Mouse (Mus musculus) stomach, embryonic 16.5 days (tissue): Measurements from ENCODE around the gene Mex3d. TPM values are rescaled to one million over a fixed set of nuclear protein-coding genes. Genes with fewer than 3 reads are reported as not detected.
A peak's percentile ranks its signal among the peaks of the same experiment; 100 is the strongest.

Experiments used
- ATAC-seq: fragments of 200-750 bp; cut with Nextera tagmentation; 2 replicates; pipeline ENCODE4 v1.8.0; 2017; ENCODE audit warnings: moderate number of reproducible peaks, moderate TSS enrichment; ENCODE audit not compliant: insufficient read depth, low FRiP score
- H3K27ac ChIP-seq: fragments of 300-500 bp; sonication (generic); 2 replicates; pipeline ENCODE4 v1.5.1; 2014; ENCODE audit warnings: low read length
- H3K27me3 ChIP-seq: fragments of 300-500 bp; sonication (generic); 2 replicates; pipeline ENCODE4 v1.6.1; 2014; ENCODE audit warnings: low read length, control low read depth, mixed read lengths; ENCODE audit not compliant: control insufficient read depth, insufficient read depth
- H3K36me3 ChIP-seq: fragments of 300-500 bp; sonication (generic); 2 replicates; pipeline ENCODE4 v1.6.1; 2014; ENCODE audit warnings: low read length; ENCODE audit not compliant: control insufficient read depth, insufficient read depth
- H3K4me1 ChIP-seq: fragments of 300-500 bp; sonication (generic); 2 replicates; pipeline ENCODE4 v1.6.1; 2014; ENCODE audit warnings: low read length, control low read depth, mixed read lengths; ENCODE audit not compliant: control insufficient read depth, insufficient read depth
- H3K4me2 ChIP-seq: fragments of 300-500 bp; sonication (generic); 2 replicates; pipeline ENCODE4 v1.6.1; 2014; ENCODE audit warnings: low read depth, low read length, mixed read lengths
- H3K4me3 ChIP-seq: fragments of 300-500 bp; sonication (generic); replicated peaks from 2 replicates; pipeline ENCODE4 v1.5.1; 2014; ENCODE audit warnings: mild to moderate bottlenecking, low read length
- H3K9ac ChIP-seq: fragments of 300-500 bp; sonication (generic); 2 replicates; pipeline ENCODE4 v1.6.1; 2014; ENCODE audit warnings: low read length
- H3K9me3 ChIP-seq: fragments of 300-500 bp; sonication (generic); replicated peaks from 2 replicates; pipeline ENCODE4 v1.6.1; 2016; ENCODE audit warnings: low read length, control low read depth; ENCODE audit not compliant: control insufficient read depth
- WGBS: fragments of 180-500 bp; shearing (Covaris S2); extraction: QIAGEN DNeasy Blood & Tissue Kit; methylation state at CpG from one replicate; pipeline ENCODE4 v1.1.7; 2014; 5-methylcytosine and 5-hydroxymethylcytosine counted together
- polyA plus RNA-seq: library from polyadenylated mRNA; unstranded; fragments of >200 nt; fragmentation: Nextera tagmentation; extraction: Ambion mirVana; gene quantifications from 2 replicates; pipeline ENCODE4 v1.2.1, GENCODE M21; 2015

Gene Mex3d
- polyA plus RNA-seq, 1 experiment from 2014 or later, result 4.1 TPM

DNA sequence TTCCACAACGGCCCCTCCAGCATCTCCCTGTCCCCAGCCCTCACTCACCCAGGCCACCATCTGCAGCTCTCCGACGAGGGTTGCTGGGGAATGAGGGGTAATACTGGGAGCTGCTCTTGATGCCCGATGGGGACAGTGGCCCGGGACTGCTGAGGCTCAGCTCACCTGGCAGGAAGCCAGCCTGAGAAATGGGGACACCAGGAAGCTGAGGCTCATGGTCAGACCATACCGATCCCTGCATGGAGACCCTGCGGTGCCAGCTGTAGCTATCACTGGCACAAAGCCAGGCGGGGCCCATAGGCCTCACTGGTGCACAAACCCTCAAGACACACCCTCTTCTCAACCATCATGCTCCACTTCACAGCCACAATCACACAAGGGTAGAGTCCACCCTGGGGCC, 32.0 kb upstream of the Mex3d start:
- no peaks in the 10 kb centered on the region for H3K9me3 ChIP-seq
- peaks cover 34% of the 10 kb centered on the region for H3K4me1 ChIP-seq
- H3K9ac ChIP-seq, result no peak overlapping the region; the same call in 1 of the 2 replicates
- H3K4me3 ChIP-seq, result no peak overlapping the region
- peak overlapping the region; percentile 56; the same call in 1 of the 2 replicates for H3K27ac ChIP-seq
- peak; percentile 5; the same call in 1 of the 2 replicates for ATAC-seq
- no peaks in the 10 kb centered on the region for H3K27me3 ChIP-seq
- WGBS, result 65% methylated on average over 8 of the region's 8 CpGs
- peaks cover 38% of the 10 kb centered on the region for H3K36me3 ChIP-seq
- no peak overlapping the region for H3K4me2 ChIP-seq

DNA sequence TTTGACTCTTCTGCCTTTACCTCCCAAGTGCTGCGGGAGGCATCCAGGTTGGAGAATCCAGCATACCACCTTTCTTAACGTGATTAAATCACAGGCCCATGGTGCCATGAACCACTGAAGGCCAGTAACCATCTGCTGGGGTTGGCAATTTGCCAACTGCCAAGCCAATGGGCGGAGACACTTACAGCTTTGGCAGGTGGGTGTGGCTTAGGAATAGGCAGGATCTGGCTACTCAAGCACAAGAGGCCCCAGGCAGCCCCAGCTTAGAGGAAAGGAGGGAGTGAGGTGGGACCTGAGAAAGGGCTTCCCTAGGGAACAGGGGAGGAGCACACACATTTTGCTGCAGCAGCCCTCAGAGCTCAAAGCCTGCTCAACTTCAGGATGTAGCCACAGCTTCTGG, 30.9 kb upstream of the Mex3d start:
- Histone ChIP-seq H3K36me3 (peaks cover 42% of the 10 kb centered on the region), H3K27me3 (no peaks in the 10 kb centered on the region), H3K4me1 (peaks cover 28% of the 10 kb centered on the region), H3K4me3 (no peak overlapping the region), H3K4me2 (no peak overlapping the region), H3K9ac (peak overlapping the region; percentile 43; the same call in 1 of the 2 replicates), H3K9me3 (no peaks in the 10 kb centered on the region), H3K27ac (peak overlapping the region; percentile 56)
- ATAC-seq, result peak; percentile 31; the same call in 1 of the 2 replicates
- 49% methylated on average over 3 of the region's 3 CpGs for WGBS

DNA sequence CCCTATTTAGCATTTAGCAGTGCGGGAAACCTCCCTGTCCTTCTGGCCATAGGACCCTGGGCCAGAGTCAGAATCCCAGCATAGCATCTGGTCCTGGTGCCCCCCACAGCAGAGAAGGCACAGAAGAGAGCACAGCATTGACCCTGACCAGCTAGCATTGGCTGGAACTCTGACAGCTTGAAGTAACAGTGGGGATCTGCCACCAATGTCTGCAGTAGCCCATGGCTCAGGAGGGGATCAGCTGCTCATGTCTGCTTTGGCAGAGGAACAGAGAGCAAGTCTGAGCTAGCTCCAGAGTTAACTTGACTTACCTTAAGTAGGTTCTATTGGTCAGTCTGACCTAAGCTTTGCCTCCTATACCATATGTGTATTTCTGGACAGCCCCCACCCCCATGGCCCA, 30.4 kb upstream of the Mex3d start:
- Histone ChIP-seq H3K9me3 (no peaks in the 10 kb centered on the region), H3K36me3 (peaks cover 44% of the 10 kb centered on the region), H3K4me3 (no peak overlapping the region), H3K4me1 (peaks cover 28% of the 10 kb centered on the region), H3K27me3 (no peaks in the 10 kb centered on the region), H3K9ac (no peak overlapping the region), H3K27ac (no peak overlapping the region), H3K4me2 (no peak overlapping the region)
- 90% methylated on average over 1 of the region's 1 CpGs for WGBS
- no peak for ATAC-seq

DNA sequence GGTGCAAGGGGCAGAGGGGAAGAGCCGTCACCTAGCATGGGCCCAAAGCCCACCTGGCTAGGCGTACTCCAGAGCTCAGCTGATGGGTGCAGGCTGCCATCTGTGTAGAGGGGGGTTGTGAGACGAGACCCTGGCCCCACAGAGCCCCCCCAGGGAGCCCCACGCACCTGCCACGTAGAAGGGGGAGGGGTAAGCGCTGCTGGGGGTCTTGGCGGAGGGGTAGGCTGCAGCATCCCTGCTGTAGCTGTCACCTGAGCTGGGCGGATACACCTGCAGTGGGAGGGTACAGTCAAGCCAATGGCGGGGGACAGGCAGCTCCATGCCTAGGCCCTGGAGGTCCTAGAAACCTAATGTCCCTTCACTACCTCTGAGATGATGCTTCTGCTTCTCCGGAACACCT, 29.9 kb upstream of the Mex3d start:
- WGBS, result 90% methylated on average over 10 of the region's 10 CpGs
- Histone ChIP-seq H3K9ac (no peak overlapping the region), H3K9me3 (no peaks in the 10 kb centered on the region), H3K4me3 (no peak overlapping the region), H3K36me3 (peaks cover 47% of the 10 kb centered on the region), H3K4me1 (peaks cover 26% of the 10 kb centered on the region), H3K4me2 (no peak overlapping the region), H3K27me3 (no peaks in the 10 kb centered on the region), H3K27ac (no peak overlapping the region)
- ATAC-seq, result no peak

DNA sequence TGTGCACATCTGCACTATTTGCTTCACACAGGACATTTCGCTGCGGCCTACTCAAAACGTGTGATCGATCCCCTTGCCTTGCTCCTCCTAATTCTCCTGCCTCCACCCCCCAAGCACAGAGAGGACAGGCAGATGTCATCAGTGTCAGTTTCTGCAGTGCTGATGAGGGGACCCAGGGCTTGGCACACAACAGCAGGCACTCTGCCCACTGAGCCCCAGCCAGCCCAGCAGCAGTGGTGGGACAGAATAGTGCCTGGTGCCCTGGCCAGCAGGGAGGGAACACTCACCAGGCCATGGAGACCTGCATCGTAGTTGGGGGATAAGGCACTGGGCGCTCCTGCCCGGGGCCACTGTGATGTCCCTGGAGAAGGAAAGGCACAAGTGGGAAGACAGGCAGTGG, 28.1 kb upstream of the Mex3d start:
- WGBS, result 94% methylated on average over 7 of the region's 7 CpGs
- H3K9me3 ChIP-seq, result no peaks in the 10 kb centered on the region
- no peak overlapping the region for H3K4me3 ChIP-seq
- H3K4me2 ChIP-seq, result no peak overlapping the region
- peaks cover 55% of the 10 kb centered on the region for H3K36me3 ChIP-seq
- peaks cover 19% of the 10 kb centered on the region for H3K4me1 ChIP-seq
- ATAC-seq, result no peak
- no peak overlapping the region for H3K9ac ChIP-seq
- no peak overlapping the region for H3K27ac ChIP-seq
- H3K27me3 ChIP-seq, result no peaks in the 10 kb centered on the region

- WGBS, result 83% methylated on average over 44 of the region's 44 CpGs
- Histone ChIP-seq H3K4me3 (no peak overlapping the region), H3K36me3 (peaks cover 55% of the 10 kb centered on the region), H3K9ac (no peak overlapping the region), H3K27me3 (no peaks in the 10 kb centered on the region), H3K27ac (peak overlapping the region; percentile 48), H3K4me2 (no peak overlapping the region), H3K9me3 (no peaks in the 10 kb centered on the region), H3K4me1 (no peaks in the 10 kb centered on the region)
- no peak; the same call in 1 of the 2 replicates for ATAC-seq
Observed at GRCm38 (mm10) chr10:80412656-80413541, 25.4 kb upstream of the Mex3d start.

DNA sequence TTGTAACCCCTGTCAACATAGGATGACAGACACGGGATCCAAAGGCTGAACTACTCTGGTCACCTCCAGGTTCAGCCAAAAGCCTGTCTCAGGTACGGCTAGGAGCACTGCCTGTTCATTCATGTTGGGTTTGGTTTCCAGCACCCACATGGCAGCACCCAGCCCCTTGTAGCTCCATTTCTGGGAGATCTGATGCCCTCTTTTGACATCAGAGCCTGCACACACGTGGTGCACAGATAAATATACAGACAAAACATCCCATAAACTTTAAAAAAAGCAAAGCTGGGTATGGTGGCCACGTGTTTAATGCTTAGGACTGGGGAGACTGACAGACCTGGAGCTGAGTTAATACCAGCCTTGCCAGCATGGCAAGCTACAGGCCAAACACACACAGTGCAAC, 20.5 kb upstream of the Mex3d start:
- H3K4me1 ChIP-seq, result peaks cover 23% of the 10 kb centered on the region

DNA sequence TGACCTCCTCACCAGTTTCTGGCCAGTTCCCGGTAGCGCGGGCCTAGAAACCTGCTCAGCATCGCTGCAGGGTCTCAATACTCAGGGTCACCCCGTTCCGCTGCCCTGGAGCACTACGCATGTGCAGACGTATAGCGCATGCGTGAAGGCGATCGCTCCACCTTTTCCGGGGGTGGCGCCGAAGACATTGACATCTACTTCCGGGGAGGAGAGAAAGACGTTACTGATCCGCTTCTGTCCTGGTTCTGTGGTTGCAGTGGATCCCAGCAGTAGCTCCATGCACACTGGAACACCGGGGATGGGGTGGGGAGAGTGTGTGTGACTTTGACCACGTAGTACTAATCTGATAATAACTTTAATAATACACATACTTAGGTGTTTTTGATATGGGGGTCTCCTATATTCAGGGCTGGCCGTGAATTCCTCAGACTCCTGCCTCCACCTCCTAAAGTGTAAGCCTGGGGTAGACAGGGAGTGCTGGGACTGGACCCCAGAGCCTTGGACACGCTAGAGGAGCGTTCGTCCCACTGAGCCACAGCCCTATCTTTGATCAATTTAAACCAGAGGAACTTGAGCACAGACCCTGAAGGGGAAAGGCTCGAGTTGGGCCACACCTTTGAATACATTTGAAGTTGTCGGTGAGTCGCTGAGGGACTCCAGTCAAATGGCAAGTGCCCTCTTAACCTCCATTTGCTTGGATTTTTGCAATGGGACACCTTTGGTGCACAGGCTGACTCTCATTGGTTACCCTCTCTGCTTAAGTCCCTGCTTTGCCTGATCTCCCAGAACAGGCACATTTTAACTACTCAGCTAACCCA, 19.4 kb upstream of the Mex3d start, which contains the start of gene Uqcr11:
TSS of gene Uqcr11 (minus strand) at position 147 of the 818 bp plus-strand sequence.
- Histone ChIP-seq H3K27ac (peak within 1 kb of the TSS; percentile 81), H3K4me1 (peaks cover 23% of the 10 kb centered on the region), H3K27me3 (no peaks in the 10 kb centered on the region), H3K4me3 (peak within 1 kb of the TSS; percentile 75), H3K4me2 (peak within 1 kb of the TSS; percentile 89), H3K9me3 (no peaks in the 10 kb centered on the region), H3K9ac (peak within 1 kb of the TSS; percentile 86), H3K36me3 (peaks cover 36% of the 10 kb centered on the region)
- peak; percentile 85 for ATAC-seq
- under 1% methylated on average over 27 of the region's 27 CpGs for WGBS

More for the DNA sequence above, 20.5 kb upstream of the Mex3d start:
- ATAC-seq, result no peak
- H3K9me3 ChIP-seq, result no peaks in the 10 kb centered on the region
- WGBS, result 42% methylated on average over 4 of the region's 4 CpGs
- no peak overlapping the region for H3K4me3 ChIP-seq
- peak overlapping the region; percentile 74; the same call in 1 of the 2 replicates for H3K9ac ChIP-seq
- H3K4me2 ChIP-seq, result no peak overlapping the region
- peak overlapping the region; percentile 81; the same call in 1 of the 2 replicates for H3K27ac ChIP-seq
- peaks cover 36% of the 10 kb centered on the region for H3K36me3 ChIP-seq
- H3K27me3 ChIP-seq, result no peaks in the 10 kb centered on the region
